Mouse (Mus musculus): ENCODE results near the gene St7l.
A peak's percentile ranks its signal among the peaks of the same experiment; 100 is the strongest.
"Not testable (repeated sequence)": the region's sequence is repeated elsewhere in the genome, so short reads cannot be mapped to it uniquely, and the experiment has no call there.

Gene St7l

DNA sequence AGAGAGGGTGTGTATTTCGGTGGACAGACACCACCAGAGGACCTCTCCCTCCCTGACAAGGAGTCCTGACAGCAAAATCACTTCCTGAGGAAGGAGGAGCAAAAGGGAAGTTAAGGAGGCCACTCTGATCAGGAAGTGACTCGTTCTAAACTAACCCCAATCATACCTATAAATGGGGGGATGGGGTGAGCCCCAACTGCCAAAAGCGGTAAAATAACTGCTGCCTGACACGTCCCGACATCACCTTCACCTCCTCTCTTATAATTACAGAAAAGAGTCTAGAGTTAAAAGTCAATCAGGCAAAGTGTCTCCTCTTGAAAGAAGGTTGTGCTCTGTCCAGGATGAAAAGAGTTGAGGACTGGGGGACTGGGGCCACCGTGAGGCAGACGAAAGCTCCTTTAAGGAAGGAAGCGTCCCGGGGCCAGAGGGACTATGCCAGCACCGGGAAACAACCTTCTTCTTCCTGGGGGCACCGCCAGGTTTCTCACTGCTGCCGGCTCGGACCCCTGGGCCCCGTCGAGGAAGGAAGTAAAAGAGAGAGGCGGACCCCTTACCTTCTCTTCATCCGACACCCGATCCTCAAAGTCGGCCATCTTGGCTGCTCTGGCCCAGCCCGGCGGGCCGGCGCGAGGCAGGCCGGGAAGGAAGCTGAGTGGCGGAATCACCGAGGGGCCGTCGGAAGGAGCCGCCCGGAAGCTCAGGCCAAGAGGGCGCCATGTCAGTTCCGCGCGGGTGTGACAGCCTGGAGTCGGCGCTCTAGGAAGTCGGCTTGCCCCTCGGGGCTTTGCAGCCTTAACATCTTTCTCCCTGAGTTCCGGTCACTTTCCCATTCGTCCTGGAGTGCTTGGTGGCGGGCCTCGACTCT is at the start of gene St7l, which contains the start of gene Capza1:
TSS of gene St7l (plus strand) at position 220 of the 865 bp plus-strand sequence.
TSS of gene Capza1 (minus strand) at position 720 of the 865 bp plus-strand sequence.
- peak; percentile 89 for DNase-seq

DNA sequence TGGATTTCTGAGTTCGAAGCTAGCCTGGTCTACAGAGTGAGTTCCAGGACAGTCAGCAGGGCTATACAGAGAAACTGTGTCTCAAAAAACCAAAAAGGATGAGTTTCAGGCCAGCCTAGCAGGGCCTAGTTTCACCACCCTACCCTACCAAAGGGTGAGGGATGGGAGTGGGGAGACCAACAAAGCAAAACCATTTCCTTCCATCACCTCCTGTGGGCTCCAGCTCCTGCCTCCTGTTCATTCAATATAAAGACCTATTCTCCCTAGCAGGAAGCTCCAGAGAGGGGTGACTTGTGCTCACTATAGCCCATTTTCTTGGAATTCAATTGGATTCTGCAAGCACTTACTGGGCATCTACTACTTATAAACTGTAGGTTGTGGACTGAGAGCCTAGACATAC is 49.1 kb upstream of the St7l start:
- no peak for DNase-seq

DNA sequence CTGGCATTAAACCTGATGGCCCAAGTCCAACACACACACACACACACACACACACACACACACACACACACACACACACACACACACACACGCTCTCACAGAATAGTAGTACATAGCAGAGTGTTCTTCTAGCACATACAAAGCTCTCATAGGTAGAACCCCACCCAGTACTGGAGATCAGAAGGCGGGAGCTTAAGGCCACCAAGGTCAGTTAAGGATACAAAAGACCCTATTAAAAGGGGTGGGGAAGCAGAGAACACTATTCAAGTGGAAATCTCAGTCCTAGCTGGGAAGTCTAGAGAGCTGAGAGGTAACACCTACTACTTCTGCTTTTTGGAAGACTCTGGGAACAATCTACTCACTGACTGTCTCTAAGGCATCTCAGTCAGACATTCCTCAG is 48.5 kb upstream of the St7l start:
- no peak for DNase-seq

DNA sequence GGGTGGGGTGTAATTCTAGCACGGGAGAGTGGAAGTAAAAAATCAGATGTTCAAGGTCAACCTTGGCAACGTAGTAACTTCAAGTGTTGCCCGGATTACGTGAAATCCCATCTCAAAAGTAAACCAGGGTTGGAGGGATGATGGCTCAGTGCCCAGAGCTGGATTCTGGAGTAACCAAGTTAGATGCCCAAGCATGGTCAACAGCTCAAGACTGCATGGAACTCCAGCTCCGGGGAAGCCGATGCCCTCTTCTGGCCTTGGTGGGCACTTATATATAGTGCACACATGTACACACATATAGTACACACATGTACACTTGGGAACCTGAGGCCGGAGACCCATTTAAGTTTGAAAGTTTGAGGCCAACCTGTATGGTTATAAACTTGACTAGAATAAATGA is 47.7 kb upstream of the St7l start:
- DNase-seq, result no peak

DNA sequence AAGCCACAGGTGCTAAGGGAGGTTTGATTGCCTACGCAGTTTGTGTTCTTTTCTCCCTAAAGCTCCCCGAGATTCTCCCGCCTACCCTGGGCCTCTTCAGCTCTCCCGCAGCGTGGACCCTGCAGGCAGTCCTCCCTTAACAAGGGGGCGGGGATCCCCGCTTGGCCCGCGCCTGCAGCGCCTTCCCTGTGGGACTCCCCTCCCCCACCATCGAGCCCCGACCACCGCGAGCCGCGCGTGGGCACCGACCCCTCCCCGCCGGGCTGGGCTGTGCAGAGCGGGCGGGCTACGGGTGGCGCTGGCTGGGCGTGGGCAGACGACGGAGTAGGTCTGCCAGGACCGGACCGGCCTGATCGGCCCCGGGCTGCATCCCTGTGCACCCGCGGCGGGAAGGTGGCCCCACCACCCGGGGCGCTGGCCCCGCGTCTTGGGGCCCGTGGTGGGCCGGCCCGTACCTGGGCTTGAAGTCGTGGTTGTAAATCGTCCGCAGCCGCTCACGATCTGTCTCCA is 46.3 kb upstream of the St7l start:
- peak; percentile 63 for DNase-seq

DNA sequence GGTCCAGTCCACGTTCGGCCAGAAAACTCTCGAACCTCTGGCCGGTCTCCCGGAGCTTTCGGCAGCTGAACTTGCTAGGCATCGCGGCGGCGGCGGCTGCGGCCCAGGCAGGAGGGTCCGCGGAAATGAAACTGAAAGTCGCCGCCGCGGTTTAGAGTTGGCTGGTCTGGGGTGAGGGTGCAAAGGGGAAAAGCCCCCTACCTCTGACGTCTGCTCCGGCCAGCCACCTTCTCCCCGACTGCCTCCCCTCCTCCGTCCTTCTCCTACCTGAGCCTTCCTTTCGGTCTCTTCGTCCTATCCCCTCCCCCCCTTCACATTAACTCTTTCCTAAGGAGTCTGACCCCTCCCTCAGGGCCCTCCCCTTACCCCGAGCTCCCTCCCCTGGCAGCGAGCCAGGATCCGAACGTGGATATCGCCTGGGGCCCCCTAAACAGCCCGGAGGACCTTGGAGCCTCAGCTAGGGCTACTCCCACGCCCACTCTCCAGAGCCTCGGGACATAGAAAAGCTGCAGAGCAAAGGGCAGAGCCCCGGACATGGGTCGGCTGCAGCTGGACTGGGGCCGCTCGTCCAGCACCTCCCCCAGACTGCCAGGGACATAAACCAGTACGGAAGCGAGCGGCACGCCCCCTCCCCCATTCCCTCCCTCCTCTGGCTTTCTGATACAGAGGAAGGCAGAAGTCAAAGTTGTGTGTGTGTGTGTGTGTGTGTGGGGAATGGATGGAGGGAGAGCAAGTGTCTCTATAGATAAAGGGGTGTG is 45.6 kb upstream of the St7l start, which contains the start of gene Mov10:
TSS of gene Mov10 (minus strand) at position 573 of the 758 bp plus-strand sequence.
- peak; percentile 52 for DNase-seq

DNA sequence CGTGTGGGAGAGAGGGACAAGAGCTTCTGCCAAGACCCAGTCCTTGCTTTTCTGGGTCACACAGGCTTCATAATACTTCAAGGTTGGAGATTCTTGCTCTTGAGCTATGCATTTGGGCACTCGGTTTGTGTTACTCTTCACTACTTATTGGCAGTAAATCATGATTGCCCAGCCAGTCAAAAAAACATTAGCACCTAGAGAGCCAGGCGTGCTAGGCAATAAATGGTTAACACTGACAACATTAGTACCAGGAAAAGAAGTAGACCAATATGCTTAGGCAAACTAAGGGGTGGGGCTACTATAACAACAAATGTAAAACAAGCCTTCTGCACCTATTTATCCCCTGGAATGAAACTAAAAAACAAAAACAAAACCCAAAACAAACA is 45.1 kb upstream of the St7l start:
- DNase-seq, result no peak

DNA sequence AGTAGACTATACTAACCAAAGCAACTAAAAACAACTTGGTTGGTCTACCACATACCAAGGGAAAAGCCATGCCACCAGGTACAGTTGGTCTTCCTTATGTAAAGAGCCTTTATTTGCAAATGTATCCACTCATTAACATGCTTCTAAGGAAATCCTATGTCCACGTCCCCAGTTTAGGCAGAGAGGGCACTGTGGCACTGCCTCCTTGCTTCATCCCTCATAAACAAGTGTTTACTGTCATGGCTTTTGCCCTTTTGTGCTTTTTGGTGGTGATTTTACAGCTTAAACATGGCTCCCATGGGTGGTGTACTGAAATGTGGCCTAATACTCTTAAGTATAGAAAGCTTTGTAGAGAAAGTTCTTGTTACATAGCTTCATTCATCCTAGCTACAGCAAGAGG is 43.4 kb upstream of the St7l start:
- DNase-seq, result no peak

DNA sequence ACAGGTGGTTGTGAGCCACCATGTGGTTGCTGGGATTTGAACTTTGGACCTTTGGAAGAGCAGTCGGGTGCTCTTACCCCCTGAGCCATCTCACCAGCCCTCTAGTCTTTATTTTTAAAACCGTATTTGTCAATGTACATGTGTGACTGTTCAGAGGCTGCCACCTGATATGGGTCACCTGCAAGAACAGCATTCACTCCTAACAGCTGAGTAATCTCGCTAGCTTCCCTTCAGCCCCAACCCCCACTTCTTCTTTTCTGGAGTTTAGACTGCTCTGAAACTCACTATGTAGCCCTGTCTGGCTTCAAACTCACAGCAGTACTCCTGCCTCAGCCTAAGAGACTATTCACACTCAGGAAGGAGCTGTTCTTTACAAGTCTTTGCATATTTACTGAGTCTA is 41.4 kb upstream of the St7l start:
- no peak for DNase-seq

DNA sequence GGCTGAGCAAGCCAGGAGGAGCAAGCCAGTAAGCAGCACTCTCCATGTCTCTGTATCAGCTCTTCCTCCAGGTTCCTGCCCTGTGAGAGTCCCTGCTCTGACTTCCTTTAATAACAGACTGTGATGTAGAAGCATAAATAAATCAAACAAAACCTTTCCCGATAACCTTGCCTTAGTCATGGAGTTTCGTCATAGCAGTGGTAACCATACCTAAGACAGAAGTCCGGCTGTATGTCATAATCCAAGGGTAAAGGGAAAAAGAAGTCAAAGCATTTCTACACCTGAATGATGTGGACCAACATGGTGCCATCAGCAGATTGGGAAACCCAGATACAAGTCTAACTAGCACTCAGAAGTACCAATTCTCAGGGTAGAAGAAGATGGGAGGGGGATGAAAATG is 28.0 kb upstream of the St7l start:
- no peak for DNase-seq

DNA sequence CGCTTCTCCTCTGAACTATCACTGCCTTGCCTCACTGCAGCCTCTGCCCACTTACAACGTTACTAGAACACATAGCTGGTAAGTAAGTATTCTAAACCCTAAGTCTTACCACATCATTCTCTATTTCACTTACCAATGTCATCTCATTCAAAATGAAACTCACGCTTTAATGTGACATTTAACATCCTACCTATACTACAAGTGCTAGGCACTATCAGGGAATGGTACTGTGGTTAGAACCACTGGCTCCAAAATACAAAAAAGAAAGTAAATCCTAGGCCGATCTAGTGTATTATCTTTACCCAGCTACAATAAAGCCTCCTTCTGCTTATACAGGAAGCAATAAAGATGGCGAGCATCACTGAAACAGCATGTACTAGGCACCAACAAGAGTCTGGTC is 22.8 kb upstream of the St7l start:
- DNase-seq, result no peak

DNA sequence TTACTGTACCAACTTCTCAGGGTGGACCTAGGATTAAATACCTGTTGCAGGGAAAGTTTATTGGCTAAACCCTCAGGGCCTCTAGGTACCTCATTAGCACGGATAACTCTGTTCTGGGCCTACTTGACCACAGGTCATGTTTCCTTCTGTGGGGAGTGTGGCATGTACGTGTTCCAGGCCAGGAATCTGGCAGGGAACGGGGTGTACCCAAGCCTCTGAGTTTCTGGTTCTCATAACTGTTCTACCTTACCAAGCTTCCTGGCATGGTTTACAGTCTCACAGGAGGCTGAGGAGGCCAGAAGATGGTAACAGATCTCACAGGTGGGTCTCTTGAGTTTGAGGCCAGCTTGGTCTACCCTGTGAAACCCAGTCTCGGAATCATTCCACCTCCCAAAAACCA is 17.2 kb upstream of the St7l start:
- DNase-seq, result no peak

DNA sequence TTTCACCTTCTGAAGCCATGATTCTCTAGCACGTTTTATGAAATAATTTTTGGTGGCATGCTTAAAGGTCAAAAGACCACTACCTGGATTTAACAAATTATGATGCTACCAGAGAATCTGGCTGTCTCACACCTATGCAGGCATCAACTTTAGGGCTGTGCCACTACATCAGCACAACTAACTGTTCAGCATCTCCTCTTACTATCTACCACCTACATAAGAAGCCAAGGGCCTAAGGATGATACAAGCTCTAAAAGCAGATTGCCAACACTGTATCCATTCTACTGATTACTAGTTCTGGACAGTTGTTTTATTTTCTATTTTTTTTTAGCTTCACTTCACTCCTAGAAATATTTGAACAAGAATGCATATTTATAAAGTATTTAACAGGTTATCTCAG is 9.3 kb upstream of the St7l start:
- no peak for DNase-seq

DNA sequence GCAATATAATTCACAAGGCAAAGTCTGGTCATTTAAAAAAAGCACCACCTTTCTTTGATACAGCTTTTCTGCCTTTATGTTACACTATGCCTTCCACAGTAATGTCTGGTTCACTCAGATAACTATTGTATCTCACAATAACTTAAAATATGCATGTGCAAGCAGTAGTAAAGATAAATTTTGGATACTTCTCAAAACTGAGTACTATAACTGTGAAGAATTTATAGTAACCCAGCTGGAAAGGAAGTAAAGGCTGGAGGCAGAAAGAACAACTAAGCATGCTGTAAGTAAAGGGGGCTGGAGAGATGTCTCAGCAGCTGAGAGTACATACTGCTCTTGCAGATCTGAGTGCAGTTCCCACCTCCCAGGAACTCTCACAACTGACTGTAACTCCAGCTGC is 8.9 kb upstream of the St7l start:
- DNase-seq, result no peak

DNA sequence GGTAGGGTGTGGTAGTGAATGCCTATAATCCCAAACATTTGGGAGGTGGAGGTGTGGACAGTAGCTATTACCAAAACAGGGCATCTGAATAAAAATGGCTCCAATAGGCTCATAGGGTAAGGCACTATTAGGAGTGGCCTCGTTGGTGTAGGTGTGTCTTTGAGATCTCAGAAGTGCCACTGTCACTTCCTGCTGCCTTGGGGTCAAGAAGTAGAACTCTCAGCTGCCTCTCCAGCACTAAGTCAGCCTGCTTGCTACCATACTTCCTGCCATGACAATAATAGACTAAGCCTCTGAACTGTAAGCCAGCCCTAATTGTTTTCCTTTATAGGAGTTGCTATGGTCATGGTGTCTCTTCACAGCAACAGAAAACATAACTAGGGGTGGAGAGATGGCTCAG is 7.7 kb upstream of the St7l start:
- DNase-seq, result no peak

DNA sequence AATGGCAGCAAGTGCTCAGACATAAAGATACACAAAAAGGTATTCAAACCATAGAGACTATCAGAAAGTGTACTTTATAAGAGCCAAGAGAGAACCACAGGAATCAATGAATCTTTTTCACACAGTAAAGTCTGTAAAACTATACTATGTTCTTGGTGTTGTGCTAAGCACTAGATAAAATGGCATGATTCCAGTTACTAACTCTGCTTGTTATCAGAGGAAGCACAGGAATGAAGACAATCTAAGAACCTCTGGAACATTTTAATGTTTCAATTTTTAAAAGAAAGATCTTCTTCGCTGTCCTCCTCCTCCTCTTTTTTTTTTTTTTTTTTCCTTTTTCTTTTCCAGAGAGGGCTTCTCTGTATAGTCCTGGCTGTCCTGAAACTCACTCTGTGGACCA is 5.2 kb upstream of the St7l start:
- no peak for DNase-seq

DNA sequence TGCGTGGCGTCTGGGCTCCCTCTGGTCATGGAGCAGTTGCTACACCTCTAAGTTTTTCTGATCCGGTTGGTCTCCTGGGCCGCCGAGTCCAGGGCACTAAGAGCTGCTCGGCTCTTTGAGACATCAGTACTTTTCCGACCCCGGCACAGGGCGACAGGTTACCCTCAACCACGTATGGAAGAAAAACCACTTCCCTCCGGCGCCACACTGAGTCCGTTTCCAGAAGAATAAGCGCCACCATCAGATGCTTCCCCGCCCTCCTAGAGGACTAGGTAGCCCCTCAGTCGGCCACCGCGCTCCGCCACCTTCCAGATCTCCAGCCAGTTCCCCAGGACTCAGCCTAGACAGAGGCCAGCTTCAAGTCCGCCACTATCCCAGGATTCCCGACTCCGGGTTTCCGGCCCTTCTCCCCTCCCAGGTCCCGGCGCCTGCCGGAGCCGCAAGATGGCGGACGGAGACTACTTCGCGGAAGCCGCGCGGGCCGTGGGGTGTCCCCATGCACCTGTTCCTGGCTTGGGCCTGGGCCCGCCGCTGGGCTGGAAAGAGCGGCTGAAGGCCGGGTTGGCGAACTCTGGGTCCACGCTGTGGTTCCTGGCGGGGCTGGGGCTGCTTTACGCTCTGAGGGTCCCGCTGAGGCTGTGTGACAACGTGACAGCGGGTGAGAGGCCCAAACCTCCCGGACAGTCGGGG is 991 bp downstream of the St7l start:
- peak; percentile 86 for DNase-seq

DNA sequence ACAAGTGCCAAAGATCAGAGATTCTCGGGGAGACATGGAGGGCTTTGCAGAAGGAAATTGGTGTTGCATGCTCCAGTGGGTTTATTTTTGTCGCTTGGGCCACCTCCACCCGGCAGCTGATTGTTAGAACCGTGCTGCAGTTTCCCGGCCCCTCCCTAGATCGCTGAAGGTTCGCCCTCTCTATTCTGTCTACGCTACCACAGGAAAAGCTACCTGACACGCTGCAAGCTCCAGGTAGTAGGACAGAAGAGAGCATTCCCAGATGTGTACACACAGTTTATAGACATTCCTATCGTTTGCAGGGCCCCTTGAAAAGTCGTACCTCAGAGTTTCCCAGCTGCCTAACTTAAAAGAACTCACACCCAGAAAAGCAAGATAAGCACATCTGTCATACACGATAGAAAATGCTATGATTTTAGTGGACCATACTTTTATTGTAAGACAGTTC is 1.6 kb downstream of the St7l start:
- DNase-seq, result no peak

DNA sequence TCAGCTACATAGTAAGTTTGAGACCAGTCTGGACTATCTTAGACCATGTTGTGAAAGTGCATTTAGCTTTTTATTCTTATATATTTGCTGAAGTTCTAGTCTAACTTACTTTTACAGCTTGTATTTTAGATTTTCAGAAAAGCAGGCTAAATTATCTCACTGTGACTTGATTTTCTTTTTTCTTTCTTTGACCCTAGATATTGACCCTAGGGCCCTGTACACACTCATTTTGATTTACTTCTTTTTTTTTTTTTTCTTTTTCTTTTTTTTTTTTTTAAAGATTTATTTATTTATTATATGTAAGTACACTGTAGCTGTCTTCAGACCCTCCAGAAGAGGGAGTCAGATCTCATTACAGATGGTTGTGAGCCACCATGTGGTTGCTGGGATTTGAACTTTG is 2.9 kb downstream of the St7l start:
- not testable (repeated sequence) for DNase-seq

DNA sequence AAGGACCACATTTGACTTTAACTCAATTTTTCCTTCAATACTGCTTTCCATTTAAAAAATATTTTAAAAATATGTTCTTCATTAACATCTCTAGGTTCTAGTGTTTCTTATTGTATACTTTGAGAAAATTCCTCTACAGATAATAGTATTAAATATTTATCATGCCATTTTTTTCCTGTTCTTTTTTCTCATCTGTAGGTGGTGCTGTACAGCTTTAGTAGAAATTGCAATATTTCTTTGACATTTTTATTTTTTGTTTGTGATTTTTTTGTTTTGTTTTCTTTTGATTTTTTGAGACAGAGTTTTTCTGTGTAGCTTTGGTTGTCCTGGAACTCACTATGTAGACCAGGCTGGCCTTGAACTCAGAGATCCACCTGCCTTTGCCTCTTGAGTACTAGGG is 5.8 kb downstream of the St7l start:
- no peak for DNase-seq

DNA sequence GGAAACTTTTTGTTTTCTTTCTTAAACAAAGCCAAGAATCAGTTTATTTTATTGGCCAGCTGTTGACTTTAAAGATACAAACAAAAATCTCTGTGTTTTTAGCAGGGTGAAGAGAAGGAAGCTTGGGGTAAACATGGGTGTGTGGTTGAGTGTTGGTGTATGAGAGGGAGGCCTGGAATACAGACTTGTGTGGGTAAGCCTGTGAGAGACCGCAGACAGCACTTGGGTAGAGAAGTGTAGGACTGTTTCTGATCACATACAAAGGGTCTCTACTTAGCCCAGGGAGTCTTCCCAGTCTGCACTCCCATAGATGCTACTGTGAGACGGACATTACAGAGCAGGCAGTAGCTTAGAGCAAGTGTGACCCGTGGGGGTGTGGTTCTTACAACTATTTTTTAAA is 24.8 kb downstream of the St7l start:
- no peak for DNase-seq

DNA sequence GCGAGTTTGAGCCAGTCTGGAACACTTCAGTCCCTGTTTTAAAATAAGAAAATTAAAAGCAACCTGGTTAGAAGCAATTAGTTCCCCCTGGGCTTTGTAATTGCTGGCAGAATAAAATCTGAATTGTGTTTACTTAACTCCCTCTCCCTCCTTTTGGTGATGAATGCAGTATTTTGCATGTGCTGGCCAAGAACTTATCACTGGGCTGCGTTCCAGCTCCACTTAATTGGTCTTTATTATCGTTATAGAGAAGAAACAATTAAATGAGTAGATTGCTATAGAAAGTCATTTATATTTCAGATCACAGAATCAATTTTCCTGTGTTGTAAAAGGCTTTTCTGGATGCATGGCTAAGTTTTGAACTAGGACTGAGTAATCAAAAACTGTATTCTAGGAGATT is 32.3 kb downstream of the St7l start:
- DNase-seq, result no peak

DNA sequence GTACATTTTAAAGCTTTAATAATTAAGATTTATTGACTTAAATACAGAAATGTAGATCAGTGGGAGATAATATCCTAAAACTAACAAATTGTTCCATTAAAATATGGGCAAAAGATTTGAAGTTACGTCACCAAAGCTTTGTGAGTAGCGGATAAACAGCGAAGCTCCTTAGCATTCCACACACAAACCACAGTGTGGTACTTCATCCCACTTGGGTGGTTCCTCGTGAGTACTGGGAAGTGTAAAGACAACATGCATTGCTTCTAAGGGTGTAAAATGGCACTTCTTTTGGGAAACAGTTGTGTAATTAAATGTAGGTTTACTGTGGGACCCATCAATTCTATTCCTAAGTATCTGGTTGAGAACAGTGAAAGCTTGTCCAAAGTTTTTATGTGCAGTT is 37.3 kb downstream of the St7l start:
- no peak for DNase-seq
